Mouse (Mus musculus) ES-E14 (cell line): ENCODE results near the gene Arhgap45.
A peak's percentile ranks its signal among the peaks of the same experiment; 100 is the strongest.

Source experiments
- CHD2 ChIP-seq: IDR thresholded peaks from 2 replicates; pipeline ENCODE4 v1.6.1; 2014; ENCODE audit warnings: mild to moderate bottlenecking, low read depth, low read length, inconsistent platforms
- HCFC1 ChIP-seq: IDR thresholded peaks from 2 replicates; pipeline ENCODE4 v1.6.1; 2012; ENCODE audit warnings: low read length, inconsistent platforms, borderline replicate concordance; ENCODE audit not compliant: insufficient read depth
- MAFK ChIP-seq: IDR thresholded peaks from 2 replicates; pipeline ENCODE4 v1.6.1; 2014; ENCODE audit warnings: mild to moderate bottlenecking, low read depth, low read length, inconsistent platforms; ENCODE audit not compliant: insufficient read depth
- ZC3H11A ChIP-seq: IDR thresholded peaks from 2 replicates; pipeline ENCODE4 v1.6.1; 2012; ENCODE audit warnings: low read depth, mild to moderate bottlenecking, inconsistent platforms, low read length, borderline replicate concordance
- ZNF384 ChIP-seq: IDR thresholded peaks from 2 replicates; pipeline ENCODE4 v1.6.1; 2012; ENCODE audit warnings: low read depth, low read length, inconsistent platforms

- TF ChIP-seq ZNF384 (no peak), HCFC1 (no peak), CHD2 (peak; percentile 56; the same call in 1 of the 2 replicates), ZC3H11A (no peak), MAFK (no peak)
These were observed 19.3 kb upstream of the Arhgap45 start for GRCm38 (mm10) chr10:79997034-79997760.
